Mouse (Mus musculus): ENCODE results near the gene Ppt1.

The Ppt1 gene

GRCm38 (mm10) chr4:122871269-122871668, 35.2 kb downstream of the Ppt1 start:
- no peak for DNase-seq

- no peak for DNase-seq
These were observed 35.9 kb downstream of the Ppt1 start for GRCm38 (mm10) chr4:122871989-122872388.

GRCm38 (mm10) chr4:122873003-122873402, 37.0 kb downstream of the Ppt1 start:
- no peak for DNase-seq

- DNase-seq = no peak
These were observed 37.5 kb downstream of the Ppt1 start for GRCm38 (mm10) chr4:122873512-122873911.

- DNase-seq = no peak
These were observed 42.5 kb downstream of the Ppt1 start for GRCm38 (mm10) chr4:122878333-122879070.

GRCm38 (mm10) chr4:122882544-122882943, 46.5 kb downstream of the Ppt1 start:
- DNase-seq = no peak

GRCm38 (mm10) chr4:122883294-122883693, 47.3 kb downstream of the Ppt1 start:
- DNase-seq = no peak

GRCm38 (mm10) chr4:122884051-122884450, 48.0 kb downstream of the Ppt1 start:
- no peak for DNase-seq

- peak; percentile 35 for DNase-seq
These were observed 48.7 kb downstream of the Ppt1 start for GRCm38 (mm10) chr4:122884481-122885340.

GRCm38 (mm10) chr4:122885768-122886578, 49.9 kb downstream of the Ppt1 start, which contains the start of gene Cap1:
Gene Cap1, minus strand, starts transcription at chr4:122886056.
- DNase-seq = peak; percentile 99

- DNase-seq = no peak
These were observed 50.7 kb downstream of the Ppt1 start for GRCm38 (mm10) chr4:122886579-122887254.

- no peak for DNase-seq
These were observed 51.3 kb downstream of the Ppt1 start for GRCm38 (mm10) chr4:122887336-122887735.

- peak; percentile 27 for DNase-seq
These were observed 54.9 kb downstream of the Ppt1 start for GRCm38 (mm10) chr4:122890881-122891481.

GRCm38 (mm10) chr4:122891597-122891996, 55.6 kb downstream of the Ppt1 start:
- DNase-seq = no peak

- DNase-seq = no peak
These were observed 56.1 kb downstream of the Ppt1 start for GRCm38 (mm10) chr4:122892157-122892556.

- no peak for DNase-seq
These were observed 61.7 kb downstream of the Ppt1 start for GRCm38 (mm10) chr4:122897750-122898149.

GRCm38 (mm10) chr4:122898313-122898712, 62.3 kb downstream of the Ppt1 start:
- DNase-seq = peak; percentile 43

GRCm38 (mm10) chr4:122902156-122902555, 66.1 kb downstream of the Ppt1 start:
- DNase-seq = no peak

GRCm38 (mm10) chr4:122903709-122904108, 67.7 kb downstream of the Ppt1 start:
- DNase-seq = no peak

GRCm38 (mm10) chr4:122905359-122905758, 69.3 kb downstream of the Ppt1 start:
- DNase-seq = no peak

Measured in kidney, adult 11 months (tissue).